Mouse (Mus musculus) monocyte, adult 2 months (primary cell): Measurements from ENCODE around the gene Gm16181.

Experiments
- DNase-seq, 2 experiments: peaks; one replicate each; pipeline ENCODE4 v3.0.0; 2022; ENCODE audit warnings: low spot score in 2 of 2, low read depth in 1 of 2

Gene Gm16181

GRCm38 (mm10) chr17:35249451-35250197 lies 29.0 kb downstream of the Gm16181 start:
- no peak for DNase-seq

- no peak for DNase-seq
These were observed 29.9 kb downstream of the Gm16181 start for GRCm38 (mm10) chr17:35250348-35251120.

- no peak for DNase-seq
These were observed 30.6 kb downstream of the Gm16181 start for GRCm38 (mm10) chr17:35251162-35251719.

- no peak for DNase-seq
These were observed 31.3 kb downstream of the Gm16181 start for GRCm38 (mm10) chr17:35251981-35252380.

DNA sequence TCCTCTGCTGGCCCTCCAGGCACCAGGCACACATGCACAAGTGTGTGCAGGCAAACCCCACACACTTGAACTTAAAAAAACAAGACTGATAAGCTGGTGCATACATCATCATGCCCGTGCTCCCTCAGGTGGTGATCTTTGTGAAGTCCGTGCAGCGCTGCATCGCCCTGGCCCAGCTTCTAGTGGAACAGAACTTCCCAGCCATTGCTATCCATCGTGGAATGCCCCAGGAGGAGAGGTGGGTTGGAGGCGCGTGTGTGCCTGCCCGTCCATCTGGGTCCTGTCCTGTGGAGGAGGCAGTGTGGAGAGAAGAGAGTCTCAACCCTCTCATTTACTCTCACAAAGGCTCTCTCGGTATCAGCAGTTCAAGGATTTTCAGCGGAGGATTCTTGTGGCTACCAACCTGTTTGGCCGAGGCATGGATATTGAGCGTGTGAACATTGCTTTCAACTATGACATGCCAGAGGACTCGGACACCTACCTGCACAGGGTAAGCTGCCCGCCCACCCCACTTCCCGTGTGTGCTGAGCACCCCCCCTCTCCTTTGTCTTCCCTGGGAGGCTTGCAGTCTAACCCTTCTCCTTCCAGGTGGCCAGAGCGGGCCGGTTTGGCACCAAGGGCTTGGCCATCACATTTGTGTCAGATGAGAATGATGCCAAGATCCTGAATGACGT lies 32.1 kb downstream of the Gm16181 start:
- no peak for DNase-seq

DNA sequence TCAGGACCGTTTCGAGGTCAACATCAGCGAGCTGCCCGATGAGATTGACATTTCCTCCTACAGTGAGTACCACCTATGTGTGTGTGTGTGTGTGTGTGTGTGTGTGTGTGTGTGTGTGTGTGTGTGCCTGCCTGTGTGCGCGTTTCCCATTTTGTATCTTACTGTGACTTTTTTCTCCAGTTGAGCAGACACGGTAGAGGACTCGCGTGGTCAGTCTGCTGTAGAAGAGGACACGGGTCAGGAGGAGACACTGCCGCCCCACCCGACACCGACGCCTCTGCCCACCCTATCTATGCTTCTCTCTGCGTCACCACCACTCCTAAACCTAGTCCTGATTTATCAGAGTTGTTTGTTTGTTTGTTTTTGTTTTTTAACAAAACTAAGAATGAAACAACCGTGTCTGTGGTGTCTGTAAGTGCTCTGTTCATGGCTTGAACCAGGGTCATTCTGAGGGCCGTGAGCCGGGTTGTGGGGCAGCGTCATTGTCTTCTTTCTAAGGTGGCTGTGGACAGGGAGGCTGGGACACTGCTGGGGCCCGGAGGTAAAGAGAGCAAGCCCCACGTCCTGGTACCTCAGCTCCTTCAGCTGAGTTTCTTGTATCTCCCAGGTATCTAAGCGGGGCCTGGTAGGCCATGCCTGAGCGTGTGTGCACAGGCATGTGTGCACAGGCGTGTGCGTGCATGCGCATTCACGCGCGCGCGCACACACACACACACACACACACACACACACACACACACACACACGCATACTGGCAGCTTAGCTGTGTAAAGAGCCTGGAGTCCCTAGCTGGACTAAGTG lies 32.9 kb downstream of the Gm16181 start:
- no peak for DNase-seq

- DNase-seq: peak in 1 of 2 experiments; percentile 68
These were observed 33.8 kb downstream of the Gm16181 start for GRCm38 (mm10) chr17:35254241-35255098.

DNA sequence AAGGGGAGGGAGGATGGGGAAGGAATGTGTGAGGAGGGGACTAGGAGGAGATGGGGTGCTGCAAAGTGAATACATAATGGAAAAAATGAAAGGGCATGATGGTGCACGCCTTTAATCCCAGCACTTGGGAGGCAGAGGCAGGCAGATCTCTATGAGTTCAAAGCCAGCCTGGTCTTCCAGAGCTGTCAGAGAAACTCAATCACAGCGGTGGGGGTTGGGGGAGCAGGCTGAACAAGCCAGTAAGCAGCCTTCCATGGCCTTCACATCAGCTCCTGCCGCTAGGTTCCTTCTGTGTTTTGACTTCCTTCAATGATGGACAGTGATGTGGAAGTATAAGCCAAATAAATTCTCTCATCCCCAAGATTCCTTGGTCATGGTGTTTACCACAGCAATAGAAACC lies 34.7 kb downstream of the Gm16181 start:
- DNase-seq: no peak

DNA sequence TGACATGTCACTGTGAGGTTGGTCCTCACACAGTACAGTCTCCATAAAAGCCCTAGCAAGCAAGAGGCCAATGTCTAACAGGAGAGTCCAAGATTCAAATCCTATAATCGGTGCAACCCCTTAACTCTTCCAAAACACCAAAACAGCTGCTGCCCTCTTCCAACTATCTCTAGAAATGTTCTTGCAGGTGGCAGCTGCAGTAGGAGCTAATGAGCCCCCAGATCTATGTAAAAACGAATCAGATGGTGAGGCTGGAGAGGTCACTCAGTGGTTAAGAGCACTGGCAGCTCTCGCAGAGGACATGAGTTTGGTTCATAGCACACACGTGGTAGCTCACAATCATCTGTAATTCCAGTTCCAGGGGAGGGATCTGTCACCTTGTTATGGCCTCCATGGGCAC lies 35.1 kb downstream of the Gm16181 start:
- DNase-seq: no peak

DNA sequence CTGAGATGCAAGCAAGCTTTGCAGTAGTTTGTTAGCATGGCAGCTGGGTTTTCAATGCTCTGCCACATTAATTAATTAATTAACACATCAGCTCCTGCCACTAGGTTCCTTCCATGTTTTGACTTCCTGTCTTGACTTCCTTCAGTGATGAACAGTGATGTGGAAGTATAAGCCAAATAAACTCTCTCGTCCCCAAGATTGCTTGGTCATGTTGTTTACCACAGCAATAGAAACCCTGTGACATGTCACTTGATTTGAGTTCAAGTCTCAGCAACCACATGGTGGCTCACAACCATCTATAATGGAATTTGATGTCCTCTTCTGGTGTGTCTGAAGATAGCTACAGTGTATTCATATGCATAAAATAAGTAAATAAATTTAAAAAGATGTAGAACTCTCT lies 36.7 kb downstream of the Gm16181 start:
- DNase-seq: no peak

DNA sequence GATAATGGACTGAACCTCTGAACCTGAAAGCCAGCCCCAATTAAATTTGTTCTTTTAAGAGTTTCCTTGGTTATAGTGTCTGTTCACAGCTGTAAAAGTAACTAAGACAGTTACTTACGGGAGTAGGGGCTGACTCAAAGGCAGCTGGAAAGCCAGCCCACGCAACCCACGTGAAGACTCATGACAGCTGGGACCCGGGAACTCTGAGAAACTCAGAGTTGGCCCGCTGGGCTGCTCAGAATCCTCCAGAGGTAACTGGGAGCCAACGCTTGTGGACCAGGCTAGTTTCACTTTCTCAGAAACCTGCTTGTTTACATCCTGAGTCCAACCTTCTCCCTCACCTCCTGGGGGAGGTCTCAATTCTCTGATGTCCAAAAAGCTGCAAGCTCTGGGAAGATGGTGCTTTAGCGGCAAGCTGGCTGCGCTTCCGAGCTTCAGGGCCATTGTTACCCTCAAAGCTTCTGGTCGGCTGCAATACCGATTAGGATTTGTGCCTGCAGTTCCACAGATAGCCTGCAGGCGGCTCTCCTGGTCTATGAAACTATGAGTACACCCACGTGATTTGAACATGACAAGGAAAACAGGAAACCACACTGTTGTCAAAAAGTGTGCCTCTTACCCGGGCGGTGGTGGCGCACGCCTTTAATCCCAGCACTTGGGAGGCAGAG lies 37.3 kb downstream of the Gm16181 start:
- peak; percentile 91 to 96 for DNase-seq

DNA sequence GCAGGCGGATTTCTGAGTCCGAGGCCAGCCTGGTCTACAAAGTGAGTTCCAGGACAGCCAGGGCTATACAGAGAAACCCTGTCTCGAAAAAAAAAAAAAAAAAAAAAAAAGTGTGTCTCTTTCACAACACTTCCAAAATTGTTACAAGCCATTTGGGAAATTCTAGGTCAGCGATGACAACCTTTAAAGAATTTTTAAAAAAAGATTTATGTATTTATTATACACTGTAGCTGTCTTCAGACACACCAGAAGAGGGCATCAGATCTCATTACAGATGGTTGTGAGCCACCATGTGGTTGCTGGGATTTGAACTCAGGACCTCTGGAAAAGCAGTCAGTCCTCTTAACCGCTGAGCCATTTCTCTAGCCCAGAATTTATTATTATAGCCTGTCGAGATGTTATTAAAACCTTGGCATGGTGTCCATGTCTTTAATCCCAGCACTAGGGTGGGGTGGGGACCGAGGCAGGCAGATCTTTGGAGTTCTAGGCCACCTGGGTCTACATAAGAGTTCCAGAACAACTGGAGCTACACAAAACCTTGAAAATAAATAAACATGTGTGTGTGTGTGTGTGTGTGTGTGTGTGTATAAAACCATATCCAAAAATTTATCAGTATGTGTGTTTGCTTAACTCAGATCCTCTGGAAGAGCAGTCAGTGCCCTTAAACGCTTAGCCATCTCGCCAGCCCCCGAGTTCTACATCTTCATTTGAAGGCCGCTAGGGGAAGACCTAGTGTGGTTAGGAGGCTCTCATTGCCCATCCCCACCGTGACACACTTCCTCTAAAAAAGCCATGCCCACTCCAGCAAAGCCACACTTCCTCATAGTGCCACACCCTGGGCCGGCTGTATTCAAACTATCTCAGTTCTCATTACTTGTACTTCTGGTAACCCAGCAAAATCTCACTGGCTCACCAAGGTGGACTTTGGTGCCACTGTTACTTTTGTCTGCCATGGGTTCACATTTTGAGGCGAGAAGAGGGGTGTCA lies 38.2 kb downstream of the Gm16181 start:
- DNase-seq: peak; percentile 91 to 97

DNA sequence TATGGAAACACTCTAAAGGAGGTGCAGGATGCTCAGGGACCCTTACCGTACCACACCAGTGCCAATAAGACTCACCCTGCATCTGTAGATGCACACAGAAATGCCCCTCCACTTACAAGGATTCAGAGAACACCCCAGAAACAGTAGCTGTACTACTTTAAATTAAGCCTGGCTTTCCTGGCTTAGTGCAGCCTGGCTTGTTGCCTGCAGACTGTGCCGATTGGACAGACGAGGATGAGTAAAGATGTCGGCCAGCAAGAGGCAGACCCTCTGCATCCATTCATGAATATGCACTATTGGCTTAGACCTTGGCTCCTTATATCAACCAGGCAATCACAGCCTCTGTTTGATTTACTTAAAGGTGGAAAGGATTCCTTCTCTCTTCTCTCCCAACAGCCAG lies 39.0 kb downstream of the Gm16181 start:
- no peak for DNase-seq

- DNase-seq: no peak
These were observed 41.0 kb downstream of the Gm16181 start for GRCm38 (mm10) chr17:35261651-35262050.

- peak; percentile 100 for DNase-seq
These were observed 42.3 kb downstream of the Gm16181 start, which contains the start of gene H2-D1 for GRCm38 (mm10) chr17:35262664-35263522. H2-D1 (plus strand) TSS chr17:35262730.

- DNase-seq: no peak
These were observed 42.9 kb downstream of the Gm16181 start for GRCm38 (mm10) chr17:35263523-35263883.

DNA sequence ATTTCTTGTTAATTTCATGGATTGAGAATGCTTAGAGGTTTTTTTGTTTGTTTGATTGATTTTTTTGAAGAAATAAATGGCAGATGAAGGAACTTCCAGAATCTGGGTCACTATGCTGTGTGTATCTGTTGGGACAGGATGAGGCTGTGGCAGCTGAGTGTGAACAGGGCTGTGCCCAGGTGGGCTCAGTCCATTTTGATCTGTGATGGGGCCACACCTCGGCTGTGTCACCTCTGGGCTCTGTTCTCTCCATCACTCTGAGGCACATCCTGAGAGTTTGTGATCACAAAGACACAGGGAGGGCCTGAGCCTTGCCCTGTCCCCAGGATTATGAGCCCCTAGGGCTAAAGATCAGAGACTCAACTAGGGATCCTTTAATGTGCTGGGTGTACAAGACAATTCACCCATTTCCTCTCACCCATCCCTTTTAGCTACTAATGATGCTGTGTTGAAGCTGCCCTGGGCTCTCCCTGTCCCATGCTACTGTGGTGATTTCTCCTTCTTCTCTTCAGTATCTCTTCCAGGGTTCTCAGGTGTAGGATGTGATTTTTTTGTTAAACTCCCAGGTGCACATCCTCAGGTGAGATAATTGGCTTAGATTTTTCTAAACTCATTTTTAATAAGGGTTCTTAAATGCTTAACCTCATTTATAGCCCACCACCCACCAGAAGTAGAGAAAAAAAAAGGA lies 46.9 kb downstream of the Gm16181 start:
- DNase-seq: no peak
